Mouse (Mus musculus) heart, embryonic 11.5 days (tissue): Measurements from ENCODE around the gene Cdk6. TPM values are rescaled to one million over a fixed set of nuclear protein-coding genes. Genes with fewer than 3 reads are reported as not detected.

Source experiments
- ATAC-seq: fragments of 200-750 bp; cut with Nextera tagmentation; replicated peaks from 2 replicates; pipeline ENCODE4 v1.8.0; 2017; ENCODE audit warnings: moderate library complexity; ENCODE audit not compliant: insufficient number of reproducible peaks, low FRiP score, low TSS enrichment
- H3K27ac ChIP-seq: fragments of 300-500 bp; sonication (generic); 2 replicates; pipeline ENCODE4 v1.5.1; 2014; ENCODE audit warnings: mild to moderate bottlenecking, low read depth, low read length
- H3K27me3 ChIP-seq: fragments of 300-500 bp; sonication (generic); 2 replicates; pipeline ENCODE4 v1.6.1; 2014; ENCODE audit warnings: mild to moderate bottlenecking, low read length, mixed read lengths; ENCODE audit not compliant: control insufficient read depth, insufficient read depth
- H3K36me3 ChIP-seq: fragments of 300-500 bp; sonication (generic); 2 replicates; pipeline ENCODE4 v1.6.1; 2014; ENCODE audit warnings: mild to moderate bottlenecking, low read length, moderate library complexity, mixed read lengths; ENCODE audit not compliant: control insufficient read depth, insufficient read depth
- H3K4me1 ChIP-seq: fragments of 300-500 bp; sonication (generic); 2 replicates; pipeline ENCODE4 v1.6.1; 2014; ENCODE audit warnings: low read length; ENCODE audit not compliant: control insufficient read depth, insufficient read depth
- H3K4me2 ChIP-seq: fragments of 300-500 bp; sonication (generic); 2 replicates; pipeline ENCODE4 v1.6.1; 2014; ENCODE audit warnings: mild to moderate bottlenecking, moderate library complexity
- H3K4me3 ChIP-seq: fragments of 300-500 bp; sonication (generic); 2 replicates; pipeline ENCODE4 v1.5.1; 2014; ENCODE audit warnings: low read depth, low read length
- H3K9ac ChIP-seq: fragments of 300-500 bp; sonication (generic); 2 replicates; pipeline ENCODE4 v1.6.1; 2014; ENCODE audit warnings: mild to moderate bottlenecking, low read depth, low read length, moderate library complexity
- H3K9me3 ChIP-seq: fragments of 300-500 bp; sonication (generic); replicated peaks from 2 replicates; pipeline ENCODE4 v1.6.1; 2016; ENCODE audit warnings: low read length; ENCODE audit not compliant: control insufficient read depth
- WGBS: fragments of 180-500 bp; shearing (Covaris S2); extraction: QIAGEN DNeasy Blood & Tissue Kit; methylation state at CpG from one replicate; pipeline ENCODE4 v1.1.7; 2014; ENCODE audit not compliant: insufficient replicate concordance; 5-methylcytosine and 5-hydroxymethylcytosine counted together
- polyA plus RNA-seq: library from polyadenylated mRNA; unstranded; fragments of >200 nt; fragmentation: Nextera tagmentation; extraction: Ambion mirVana; gene quantifications from 2 replicates; pipeline ENCODE4 v1.2.1, GENCODE M21; 2014

Gene Cdk6
- polyA plus RNA-seq, 1 experiment from 2014 or later, result 31.3 TPM

- H3K9me3 ChIP-seq, result no peaks in the 10 kb centered on the region
- H3K4me1 ChIP-seq, result peaks cover 23% of the 10 kb centered on the region
- H3K9ac ChIP-seq, result no peak overlapping the region
- no peaks in the 10 kb centered on the region for H3K27me3 ChIP-seq
- no peak overlapping the region for H3K27ac ChIP-seq
- ATAC-seq, result no peak
- no peak overlapping the region for H3K4me2 ChIP-seq
- no peak overlapping the region for H3K4me3 ChIP-seq
- WGBS, result 59% methylated on average over 2 of the region's 2 CpGs
- H3K36me3 ChIP-seq, result no peaks in the 10 kb centered on the region
These were observed 164.3 kb downstream of the Cdk6 start for GRCm38 (mm10) chr5:3505553-3505952.

- Histone ChIP-seq H3K27ac (no peak overlapping the region), H3K4me2 (no peak overlapping the region), H3K9me3 (no peaks in the 10 kb centered on the region), H3K4me1 (peaks cover 2% of the 10 kb centered on the region; the same call in 1 of the 2 replicates), H3K27me3 (no peaks in the 10 kb centered on the region), H3K4me3 (no peak overlapping the region), H3K9ac (no peak overlapping the region), H3K36me3 (no peaks in the 10 kb centered on the region)
- ATAC-seq, result no peak
- 69% methylated on average over 7 of the region's 7 CpGs for WGBS
These were observed 167.4 kb downstream of the Cdk6 start for GRCm38 (mm10) chr5:3508480-3509381.

- Histone ChIP-seq H3K9ac (no peak overlapping the region), H3K27me3 (no peaks in the 10 kb centered on the region), H3K4me2 (no peak overlapping the region), H3K27ac (no peak overlapping the region), H3K4me1 (peaks cover 2% of the 10 kb centered on the region; the same call in 1 of the 2 replicates), H3K4me3 (no peak overlapping the region), H3K36me3 (no peaks in the 10 kb centered on the region), H3K9me3 (no peaks in the 10 kb centered on the region)
- no peak for ATAC-seq
- WGBS, result 76% methylated on average over 3 of the region's 3 CpGs
These were observed 168.2 kb downstream of the Cdk6 start for GRCm38 (mm10) chr5:3509503-3509902.

GRCm38 (mm10) chr5:3511097-3511795, 170.0 kb downstream of the Cdk6 start:
- Histone ChIP-seq H3K27me3 (no peaks in the 10 kb centered on the region), H3K9me3 (no peaks in the 10 kb centered on the region), H3K9ac (no peak overlapping the region), H3K4me3 (no peak overlapping the region), H3K4me2 (no peak overlapping the region), H3K36me3 (no peaks in the 10 kb centered on the region), H3K4me1 (peaks cover 4% of the 10 kb centered on the region), H3K27ac (no peak overlapping the region)
- ATAC-seq, result no peak
- 87% methylated on average over 10 of the region's 10 CpGs for WGBS

GRCm38 (mm10) chr5:3512584-3512983, 171.3 kb downstream of the Cdk6 start:
- Histone ChIP-seq H3K4me3 (no peak overlapping the region), H3K27ac (no peak overlapping the region), H3K4me2 (no peak overlapping the region), H3K36me3 (no peaks in the 10 kb centered on the region), H3K9me3 (no peaks in the 10 kb centered on the region), H3K4me1 (peaks cover 4% of the 10 kb centered on the region), H3K9ac (no peak overlapping the region), H3K27me3 (no peaks in the 10 kb centered on the region)
- WGBS, result 48% methylated on average over 4 of the region's 4 CpGs
- no peak for ATAC-seq

- no peak for ATAC-seq
- 51% methylated on average over 8 of the region's 8 CpGs for WGBS
- H3K4me2 ChIP-seq, result no peak overlapping the region
- H3K27me3 ChIP-seq, result no peaks in the 10 kb centered on the region
- H3K4me1 ChIP-seq, result peaks cover 2% of the 10 kb centered on the region; the same call in 1 of the 2 replicates
- no peak overlapping the region for H3K27ac ChIP-seq
- H3K9me3 ChIP-seq, result no peaks in the 10 kb centered on the region
- H3K9ac ChIP-seq, result no peak overlapping the region
- H3K36me3 ChIP-seq, result no peaks in the 10 kb centered on the region
- H3K4me3 ChIP-seq, result no peak overlapping the region
These were observed 173.6 kb downstream of the Cdk6 start for GRCm38 (mm10) chr5:3514901-3515311.

- no peaks in the 10 kb centered on the region for H3K27me3 ChIP-seq
- WGBS, result 86% methylated on average over 9 of the region's 9 CpGs
- H3K9ac ChIP-seq, result no peak overlapping the region
- no peak for ATAC-seq
- no peak overlapping the region for H3K4me2 ChIP-seq
- no peak overlapping the region for H3K27ac ChIP-seq
- no peaks in the 10 kb centered on the region for H3K36me3 ChIP-seq
- no peak overlapping the region for H3K4me3 ChIP-seq
- peaks cover 2% of the 10 kb centered on the region; the same call in 1 of the 2 replicates for H3K4me1 ChIP-seq
- H3K9me3 ChIP-seq, result no peaks in the 10 kb centered on the region
These were observed 174.2 kb downstream of the Cdk6 start for GRCm38 (mm10) chr5:3515477-3515876.

GRCm38 (mm10) chr5:3516481-3517075, 175.3 kb downstream of the Cdk6 start:
- 70% methylated on average over 9 of the region's 9 CpGs for WGBS
- no peak overlapping the region for H3K27ac ChIP-seq
- no peaks in the 10 kb centered on the region for H3K9me3 ChIP-seq
- H3K4me3 ChIP-seq, result no peak overlapping the region
- no peak overlapping the region for H3K9ac ChIP-seq
- H3K4me1 ChIP-seq, result peaks cover 2% of the 10 kb centered on the region; the same call in 1 of the 2 replicates
- H3K27me3 ChIP-seq, result no peaks in the 10 kb centered on the region
- no peaks in the 10 kb centered on the region for H3K36me3 ChIP-seq
- H3K4me2 ChIP-seq, result no peak overlapping the region
- ATAC-seq, result no peak
